Mouse (Mus musculus): ENCODE measurements around the gene 3110001I22Rik. TPM values are rescaled to one million over a fixed set of nuclear protein-coding genes. Genes with fewer than 3 reads are reported as not detected.
"Not testable (repeated sequence)": the region's sequence is repeated elsewhere in the genome, so short reads cannot be mapped to it uniquely, and the experiment has no call there.

Gene 3110001I22Rik
- polyA plus RNA-seq, 1 experiment from 2014 or later = 11.8 TPM

- Histone ChIP-seq H3K36me3 (ENCODE audit: control insufficient read depth, insufficient read depth, low read length) (no peaks in the 10 kb centered on the region), H3K4me1 (replicated peaks; ENCODE audit: control insufficient read depth, insufficient read depth, low read length) (no peaks in the 10 kb centered on the region), H3K9me3 (ENCODE audit: control insufficient read depth, low read length) (no peaks in the 10 kb centered on the region), H3K27ac (ENCODE audit: low read depth, low read length) (peak within 1 kb of the TSS; percentile 62; the same call in 1 of the 2 replicates), H3K4me3 (ENCODE audit: low read depth, low read length) (peak within 1 kb of the TSS; percentile 77), H3K9ac (ENCODE audit: low read depth, low read length) (peak within 1 kb of the TSS; percentile 76), H3K4me2 (replicated peaks; ENCODE audit: low read depth, low read length) (peak within 1 kb of the TSS; percentile 55), H3K27me3 (ENCODE audit: control insufficient read depth, insufficient read depth, low read length) (no peaks in the 10 kb centered on the region)
- WGBS = under 1% methylated on average over 35 of the region's 35 CpGs
- DNase-seq (ENCODE audit: low spot score) = peak; percentile 93
- ATAC-seq (ENCODE audit: low FRiP score) = peak; percentile 84
These were observed 3.8 kb upstream of the 3110001I22Rik start, which contains the start of gene Parn for GRCm38 (mm10) chr16:13667878-13668343. Gene Parn, minus strand, starts transcription at chr16:13668170.

GRCm38 (mm10) chr16:13668402-13669108 lies 3.2 kb upstream of the 3110001I22Rik start:
- WGBS = 83% methylated on average over 10 of the region's 10 CpGs
- DNase-seq (ENCODE audit: low spot score) (no peak), ATAC-seq (ENCODE audit: low FRiP score) (no peak)
- peak overlapping the region; percentile 77; the same call in 1 of the 2 replicates for H3K4me3 ChIP-seq (ENCODE audit: low read depth, low read length)
- peak overlapping the region; percentile 55; the same call in 1 of the 2 replicates for H3K4me2 ChIP-seq (replicated peaks; ENCODE audit: low read depth, low read length)
- H3K27ac ChIP-seq (ENCODE audit: low read depth, low read length) = no peak overlapping the region
- no peaks in the 10 kb centered on the region for H3K27me3 ChIP-seq (ENCODE audit: control insufficient read depth, insufficient read depth, low read length)
- H3K9me3 ChIP-seq (ENCODE audit: control insufficient read depth, low read length) = no peaks in the 10 kb centered on the region
- no peaks in the 10 kb centered on the region for H3K4me1 ChIP-seq (replicated peaks; ENCODE audit: control insufficient read depth, insufficient read depth, low read length)
- H3K36me3 ChIP-seq (ENCODE audit: control insufficient read depth, insufficient read depth, low read length) = no peaks in the 10 kb centered on the region
- H3K9ac ChIP-seq (ENCODE audit: low read depth, low read length) = no peak overlapping the region

DNA sequence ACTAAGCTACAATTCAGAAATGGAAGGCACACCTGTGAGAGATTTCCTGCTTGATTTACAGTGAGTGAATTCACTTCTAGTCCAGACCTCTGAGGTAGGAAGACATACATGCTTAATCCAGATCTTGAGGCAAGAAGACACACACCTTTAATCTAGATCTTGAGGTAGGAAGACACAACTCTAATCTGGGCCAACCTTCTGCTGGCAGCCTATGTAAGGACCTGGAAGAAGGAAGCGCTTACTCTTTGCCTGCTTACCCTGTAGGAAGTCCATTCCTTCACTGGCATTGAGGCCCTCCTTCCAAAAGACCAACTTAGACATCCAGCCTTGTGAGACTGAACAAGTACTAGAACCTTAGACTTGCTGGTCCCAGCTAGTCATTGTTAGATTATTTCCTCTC lies 2.4 kb upstream of the 3110001I22Rik start:
- Histone ChIP-seq H3K9ac (ENCODE audit: low read depth, low read length) (no peak overlapping the region), H3K4me3 (ENCODE audit: low read depth, low read length) (no peak overlapping the region), H3K9me3 (ENCODE audit: control insufficient read depth, low read length) (no peaks in the 10 kb centered on the region), H3K4me2 (replicated peaks; ENCODE audit: low read depth, low read length) (no peak overlapping the region), H3K36me3 (ENCODE audit: control insufficient read depth, insufficient read depth, low read length) (no peaks in the 10 kb centered on the region), H3K27me3 (ENCODE audit: control insufficient read depth, insufficient read depth, low read length) (no peaks in the 10 kb centered on the region), H3K4me1 (replicated peaks; ENCODE audit: control insufficient read depth, insufficient read depth, low read length) (no peaks in the 10 kb centered on the region), H3K27ac (ENCODE audit: low read depth, low read length) (no peak overlapping the region)
- no peak for DNase-seq (ENCODE audit: low spot score)
- no peak for ATAC-seq (ENCODE audit: low FRiP score)
- WGBS = 88% methylated on average over 1 of the region's 1 CpGs

- not testable (repeated sequence) for H3K27ac ChIP-seq (ENCODE audit: low read depth, low read length); H3K4me2 ChIP-seq (replicated peaks; ENCODE audit: low read depth, low read length); DNase-seq (ENCODE audit: low spot score); H3K9ac ChIP-seq (ENCODE audit: low read depth, low read length); ATAC-seq (ENCODE audit: low FRiP score); H3K9me3 ChIP-seq (ENCODE audit: control insufficient read depth, low read length); H3K4me1 ChIP-seq (replicated peaks; ENCODE audit: control insufficient read depth, insufficient read depth, low read length); H3K27me3 ChIP-seq (ENCODE audit: control insufficient read depth, insufficient read depth, low read length); H3K36me3 ChIP-seq (ENCODE audit: control insufficient read depth, insufficient read depth, low read length); H3K4me3 ChIP-seq (ENCODE audit: low read depth, low read length)
- 83% methylated on average over 5 of the region's 5 CpGs for WGBS
These were observed 833 bp upstream of the 3110001I22Rik start for GRCm38 (mm10) chr16:13670896-13671295.

- 2% methylated on average over 20 of the region's 20 CpGs for WGBS
- Histone ChIP-seq H3K4me2 (replicated peaks; ENCODE audit: low read depth, low read length) (peak overlapping the region; percentile 77), H3K36me3 (ENCODE audit: control insufficient read depth, insufficient read depth, low read length) (no peaks in the 10 kb centered on the region), H3K4me3 (ENCODE audit: low read depth, low read length) (peak overlapping the region; percentile 72), H3K9me3 (ENCODE audit: control insufficient read depth, low read length) (no peaks in the 10 kb centered on the region), H3K4me1 (replicated peaks; ENCODE audit: control insufficient read depth, insufficient read depth, low read length) (no peaks in the 10 kb centered on the region), H3K27me3 (ENCODE audit: control insufficient read depth, insufficient read depth, low read length) (no peaks in the 10 kb centered on the region), H3K9ac (ENCODE audit: low read depth, low read length) (peak overlapping the region; percentile 93), H3K27ac (ENCODE audit: low read depth, low read length) (no peak overlapping the region)
- ATAC-seq (ENCODE audit: low FRiP score) (peak; percentile 16; the same call in 1 of the 2 replicates), DNase-seq (ENCODE audit: low spot score) (peak; percentile 61)
These were observed 713 bp downstream of the 3110001I22Rik start for GRCm38 (mm10) chr16:13672386-13672898.

DNA sequence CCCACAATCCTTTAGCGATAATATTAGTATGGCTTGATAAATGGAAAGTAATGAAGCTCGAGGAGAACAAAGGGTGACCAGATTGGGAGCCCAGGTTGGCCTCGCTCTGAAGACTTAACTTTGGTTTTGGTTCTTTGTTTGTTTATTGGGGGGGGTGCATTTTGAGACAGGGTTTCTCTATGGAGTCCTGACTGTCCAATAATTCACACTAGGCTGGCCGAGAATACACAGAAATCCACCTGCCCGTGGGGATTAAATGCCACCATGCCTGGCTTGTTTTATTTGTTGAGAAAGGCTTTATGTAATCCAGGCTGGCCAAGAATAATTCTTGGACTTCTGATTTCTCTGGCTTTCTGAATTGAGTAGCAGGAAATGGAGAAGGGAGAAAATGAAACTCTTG lies 1.4 kb downstream of the 3110001I22Rik start:
- ATAC-seq (ENCODE audit: low FRiP score) (no peak), DNase-seq (ENCODE audit: low spot score) (no peak)
- no peaks in the 10 kb centered on the region for H3K9me3 ChIP-seq (ENCODE audit: control insufficient read depth, low read length)
- H3K4me3 ChIP-seq (ENCODE audit: low read depth, low read length) = peak overlapping the region; percentile 72; the same call in 1 of the 2 replicates
- no peaks in the 10 kb centered on the region for H3K4me1 ChIP-seq (replicated peaks; ENCODE audit: control insufficient read depth, insufficient read depth, low read length)
- H3K27ac ChIP-seq (ENCODE audit: low read depth, low read length) = no peak overlapping the region
- no peaks in the 10 kb centered on the region for H3K36me3 ChIP-seq (ENCODE audit: control insufficient read depth, insufficient read depth, low read length)
- H3K27me3 ChIP-seq (ENCODE audit: control insufficient read depth, insufficient read depth, low read length) = no peaks in the 10 kb centered on the region
- 82% methylated on average over 5 of the region's 5 CpGs for WGBS
- no peak overlapping the region for H3K9ac ChIP-seq (ENCODE audit: low read depth, low read length)
- H3K4me2 ChIP-seq (replicated peaks; ENCODE audit: low read depth, low read length) = no peak overlapping the region

- no peak overlapping the region for H3K4me3 ChIP-seq (ENCODE audit: low read depth, low read length)
- WGBS = 96% methylated on average over 3 of the region's 3 CpGs
- H3K36me3 ChIP-seq (ENCODE audit: control insufficient read depth, insufficient read depth, low read length) = no peaks in the 10 kb centered on the region
- no peaks in the 10 kb centered on the region for H3K27me3 ChIP-seq (ENCODE audit: control insufficient read depth, insufficient read depth, low read length)
- H3K4me2 ChIP-seq (replicated peaks; ENCODE audit: low read depth, low read length) = no peak overlapping the region
- DNase-seq (ENCODE audit: low spot score) (no peak), ATAC-seq (ENCODE audit: low FRiP score) (no peak)
- H3K27ac ChIP-seq (ENCODE audit: low read depth, low read length) = no peak overlapping the region
- no peak overlapping the region for H3K9ac ChIP-seq (ENCODE audit: low read depth, low read length)
- no peaks in the 10 kb centered on the region for H3K9me3 ChIP-seq (ENCODE audit: control insufficient read depth, low read length)
- no peaks in the 10 kb centered on the region for H3K4me1 ChIP-seq (replicated peaks; ENCODE audit: control insufficient read depth, insufficient read depth, low read length)
These were observed 2.8 kb downstream of the 3110001I22Rik start for GRCm38 (mm10) chr16:13674511-13674910.

DNA sequence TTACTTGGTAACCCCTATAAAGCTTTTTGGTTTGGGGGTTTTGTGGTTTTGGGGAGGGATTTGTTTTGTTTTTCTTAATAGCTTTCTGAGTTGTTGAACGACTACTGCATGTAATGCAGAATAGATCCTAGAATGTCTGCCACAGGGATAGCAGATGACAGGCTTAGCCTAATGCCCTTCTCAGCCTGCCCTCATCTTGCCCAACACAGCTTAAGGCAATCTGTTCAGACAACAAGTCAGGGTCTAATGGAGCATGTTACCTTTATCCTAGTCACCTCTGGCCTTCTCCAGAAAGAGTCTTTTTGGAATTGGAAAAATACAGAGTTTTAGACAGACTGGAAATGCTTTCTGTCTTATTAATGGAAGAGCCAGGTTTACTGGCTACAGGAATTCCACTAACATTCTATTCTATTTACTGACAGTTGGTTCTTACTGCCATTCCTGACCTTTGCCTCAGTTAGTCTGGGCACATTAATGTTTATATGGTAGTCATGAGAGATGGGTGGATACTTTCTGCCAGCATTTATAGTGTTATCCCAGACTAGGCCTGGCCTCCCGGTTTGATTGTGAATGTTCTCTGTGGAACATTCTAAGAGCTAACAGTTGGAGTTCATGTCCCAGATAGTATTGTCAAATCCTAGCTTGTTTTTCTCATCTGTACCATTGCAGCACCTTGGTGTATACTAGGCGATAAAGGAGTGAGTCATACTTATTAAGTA lies 7.0 kb downstream of the 3110001I22Rik start:
- no peak overlapping the region for H3K4me2 ChIP-seq (replicated peaks; ENCODE audit: low read depth, low read length)
- no peak overlapping the region for H3K4me3 ChIP-seq (ENCODE audit: low read depth, low read length)
- H3K9me3 ChIP-seq (ENCODE audit: control insufficient read depth, low read length) = no peaks in the 10 kb centered on the region
- ATAC-seq (ENCODE audit: low FRiP score) = no peak
- no peaks in the 10 kb centered on the region for H3K27me3 ChIP-seq (ENCODE audit: control insufficient read depth, insufficient read depth, low read length)
- H3K4me1 ChIP-seq (replicated peaks; ENCODE audit: control insufficient read depth, insufficient read depth, low read length) = no peaks in the 10 kb centered on the region
- H3K36me3 ChIP-seq (ENCODE audit: control insufficient read depth, insufficient read depth, low read length) = no peaks in the 10 kb centered on the region
- no peak for DNase-seq (ENCODE audit: low spot score)
- WGBS = 93% methylated on average over 3 of the region's 3 CpGs
- H3K9ac ChIP-seq (ENCODE audit: low read depth, low read length) = no peak overlapping the region
- H3K27ac ChIP-seq (ENCODE audit: low read depth, low read length) = no peak overlapping the region
